Mouse (Mus musculus) liver, embryonic 18 days (tissue): ENCODE results near the gene Gab1. TPM values are rescaled to one million over a fixed set of nuclear protein-coding genes. Genes with fewer than 3 reads are reported as not detected.

Source experiments
- polyA plus RNA-seq: library from polyadenylated mRNA; depleted of rRNA; stranded (reverse); fragments of >200 nt; gene quantifications from 2 replicates; pipeline ENCODE4 v1.2.3, GENCODE M21; 2012; rRNA removed

The Gab1 gene
- 5.9 and 6.9 TPM in 2 replicates for polyA plus RNA-seq

DNA sequence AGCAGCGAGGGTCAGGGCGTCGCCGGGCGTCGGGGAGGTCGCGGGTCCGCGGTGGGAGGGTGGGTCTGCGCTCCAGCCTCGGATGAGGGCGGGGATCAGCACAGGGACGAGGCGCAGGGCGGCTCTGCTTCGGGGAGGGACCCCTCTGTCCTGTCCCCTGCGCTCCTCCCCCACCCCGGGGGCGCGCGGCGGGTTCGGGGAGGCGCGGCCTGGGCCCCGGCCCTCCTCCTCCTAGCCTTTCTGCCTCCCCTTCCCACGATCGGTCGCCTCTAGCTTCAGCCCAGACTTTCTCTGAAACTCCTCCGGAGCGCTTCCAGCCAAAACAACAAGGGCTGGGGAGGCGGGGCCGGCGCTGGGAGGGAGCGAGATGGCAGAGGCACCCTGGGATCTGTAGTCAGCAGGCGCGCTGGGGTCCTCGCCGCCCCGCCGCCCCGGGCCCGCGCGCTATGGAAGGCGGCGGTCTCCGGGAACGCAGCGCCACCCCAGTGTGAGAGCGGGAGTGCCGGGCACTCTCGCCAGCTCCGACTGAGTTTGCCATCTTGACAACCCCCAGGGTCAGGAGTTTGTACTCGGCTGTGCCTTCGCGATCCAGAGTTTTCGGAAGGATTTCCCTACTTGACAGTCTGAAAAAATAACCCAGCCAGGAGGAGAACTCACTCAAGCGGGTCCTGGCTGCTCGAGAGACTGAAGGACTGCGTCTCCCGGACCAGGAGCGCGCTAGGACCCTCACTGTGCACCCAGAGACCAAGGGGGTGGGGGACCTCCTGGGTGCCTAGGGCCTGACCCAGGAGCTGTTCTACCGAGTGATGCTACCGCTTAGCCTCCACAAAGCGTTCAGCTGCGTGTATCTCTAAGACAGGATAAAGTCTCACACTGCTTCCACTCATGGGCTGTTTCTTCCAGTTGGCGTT lies at the start of gene Gab1:
Gene Gab1, minus strand, starts transcription at position 324 of the 911 bp plus-strand sequence.

GRCm38 (mm10) chr8:80739155-80739924 lies 141.0 kb downstream of the Gab1 start, which contains the start of gene Smarca5:
Smarca5 (minus strand) TSS chr8:80739497.

Other genes with a start within 250 kb of the Gab1 start
- gene Smarca5, start 141.0 kb downstream of the Gab1 start, polyA plus RNA-seq, result 9.1 and 9.3 TPM in 2 replicates
- 4.8 TPM in 2 replicates for gene Usp38, start 134.4 kb upstream of the Gab1 start, polyA plus RNA-seq